Mouse (Mus musculus) ZHBTc4 (cell line): ENCODE data around the gene Lrrtm1.
A peak's percentile ranks its signal among the peaks of the same experiment; 100 is the strongest.

ENCODE experiments used
- DNase-seq: peaks from one replicate; pipeline ENCODE4 v3.0.0-alpha.2; 2011; ENCODE audit warnings: low read depth, low spot score

Gene Lrrtm1

DNA sequence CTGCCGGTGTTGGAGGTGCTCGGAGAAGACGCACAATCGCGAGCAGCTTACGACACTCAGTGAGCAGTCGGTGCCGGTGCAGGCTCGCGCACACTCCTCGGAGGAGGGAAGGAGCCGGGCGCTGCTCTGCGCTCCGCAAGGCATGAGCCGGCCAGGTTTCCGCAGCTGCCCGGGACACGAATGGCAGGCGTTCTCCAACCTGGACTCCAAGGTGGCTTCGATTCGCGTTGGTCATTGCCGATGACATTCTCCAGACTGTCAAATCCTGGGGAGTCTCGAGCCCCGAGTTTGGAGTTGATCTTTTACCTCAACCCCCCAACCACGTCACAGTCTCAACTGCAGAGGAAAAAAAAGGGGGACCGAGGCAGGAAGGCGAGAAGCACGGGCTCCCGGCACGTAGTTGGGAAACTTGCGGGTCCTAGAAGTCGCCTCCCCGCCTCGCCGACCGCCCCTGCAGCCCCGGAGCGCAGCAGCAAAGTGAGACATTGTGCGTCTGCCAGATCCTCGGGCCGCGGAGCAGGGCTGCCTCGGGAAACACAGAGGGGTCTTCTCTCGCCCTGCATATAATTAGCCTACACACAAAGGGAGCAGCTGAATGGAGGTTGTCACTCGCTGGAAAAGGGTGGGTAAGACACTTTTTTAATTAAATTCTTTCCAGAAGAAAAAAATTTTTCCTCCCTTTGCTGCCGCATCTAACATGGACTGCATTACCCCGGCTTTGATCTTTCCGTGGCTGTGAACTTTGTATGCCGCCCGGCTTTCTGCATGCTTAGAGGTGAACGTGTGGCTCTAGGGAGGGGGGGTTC is at the start of gene Lrrtm1:
Gene Lrrtm1 (plus strand): TSS at position 89 of the 806 bp plus-strand sequence.
- peak; percentile 63 for DNase-seq

DNA sequence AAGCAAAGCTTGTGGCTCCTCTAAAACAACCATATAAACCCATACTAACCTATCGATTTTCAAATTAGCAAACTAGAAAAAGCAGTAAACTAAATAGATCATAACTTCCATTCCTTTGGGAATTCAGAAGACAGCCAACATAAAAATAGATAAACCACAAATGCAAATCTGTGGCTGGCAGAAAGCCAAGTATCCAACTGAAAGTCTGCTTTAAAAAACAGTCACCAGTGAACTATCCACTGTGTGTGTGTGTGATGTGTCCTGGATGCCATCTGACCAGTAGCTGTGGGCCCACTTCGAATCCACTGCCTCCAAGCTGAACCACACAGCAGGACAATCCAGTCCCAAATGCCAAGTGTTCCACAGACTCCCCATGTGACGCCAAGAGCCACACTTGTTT is 45.8 kb upstream of the Lrrtm1 start:
- DNase-seq = no peak

DNA sequence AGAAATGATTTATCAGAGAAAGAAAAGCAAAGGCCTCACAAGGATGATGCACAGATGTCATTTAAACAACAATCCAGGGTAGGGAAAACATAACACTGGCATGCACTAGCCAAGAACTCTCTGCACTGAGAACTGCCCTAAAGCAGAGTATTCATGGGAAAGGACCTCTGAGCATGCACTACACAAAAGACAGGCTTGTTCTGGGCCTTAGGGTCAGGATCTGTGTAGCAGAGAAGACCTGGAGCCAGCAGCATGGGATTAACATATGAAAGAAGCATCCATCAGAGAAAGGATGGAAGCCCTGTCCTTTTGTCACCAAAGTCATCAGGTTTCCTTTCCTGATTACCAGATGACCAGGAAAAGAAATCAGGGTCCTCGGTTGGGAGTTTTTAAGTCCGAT is 43.1 kb upstream of the Lrrtm1 start:
- peak; percentile 35 for DNase-seq

DNA sequence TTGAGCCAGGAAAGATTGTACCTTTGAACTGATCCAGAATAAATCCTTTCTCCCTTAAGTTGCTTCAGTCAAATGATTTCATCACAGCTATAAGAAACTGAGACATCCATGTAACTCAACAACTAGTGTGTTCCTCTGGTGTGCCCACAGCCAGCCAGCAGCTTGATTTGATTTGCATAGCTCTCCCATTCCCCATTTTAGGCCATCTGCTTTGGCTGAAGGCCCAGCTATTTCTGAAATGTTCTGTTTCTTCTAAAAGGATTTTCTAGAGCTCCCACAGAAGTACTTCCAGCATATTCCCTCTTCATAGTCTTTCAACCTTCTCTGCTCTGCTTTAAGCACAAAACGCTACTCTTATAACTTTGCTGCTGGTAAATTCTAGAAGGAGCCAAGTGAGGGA is 33.3 kb upstream of the Lrrtm1 start:
- no peak for DNase-seq

DNA sequence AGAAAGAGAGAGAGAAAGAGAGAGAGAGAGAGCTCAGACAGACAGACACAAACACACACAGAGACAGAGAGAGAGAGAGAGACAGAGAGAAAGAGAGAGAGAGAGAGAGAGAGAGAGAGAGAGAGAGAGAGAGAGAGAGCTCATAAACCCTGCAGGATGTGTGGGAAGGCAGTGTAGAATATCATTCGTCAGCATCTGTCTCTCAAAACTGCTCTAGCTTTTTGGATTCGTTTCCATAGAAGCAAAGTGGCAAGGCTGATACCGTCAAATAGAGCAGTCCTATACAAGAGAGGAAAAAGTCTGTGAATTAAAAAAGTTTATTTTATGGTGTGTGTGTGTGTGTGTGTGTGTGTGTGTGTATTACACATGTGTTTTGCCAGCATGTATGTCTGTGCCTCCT is 32.6 kb upstream of the Lrrtm1 start:
- DNase-seq = no peak

DNA sequence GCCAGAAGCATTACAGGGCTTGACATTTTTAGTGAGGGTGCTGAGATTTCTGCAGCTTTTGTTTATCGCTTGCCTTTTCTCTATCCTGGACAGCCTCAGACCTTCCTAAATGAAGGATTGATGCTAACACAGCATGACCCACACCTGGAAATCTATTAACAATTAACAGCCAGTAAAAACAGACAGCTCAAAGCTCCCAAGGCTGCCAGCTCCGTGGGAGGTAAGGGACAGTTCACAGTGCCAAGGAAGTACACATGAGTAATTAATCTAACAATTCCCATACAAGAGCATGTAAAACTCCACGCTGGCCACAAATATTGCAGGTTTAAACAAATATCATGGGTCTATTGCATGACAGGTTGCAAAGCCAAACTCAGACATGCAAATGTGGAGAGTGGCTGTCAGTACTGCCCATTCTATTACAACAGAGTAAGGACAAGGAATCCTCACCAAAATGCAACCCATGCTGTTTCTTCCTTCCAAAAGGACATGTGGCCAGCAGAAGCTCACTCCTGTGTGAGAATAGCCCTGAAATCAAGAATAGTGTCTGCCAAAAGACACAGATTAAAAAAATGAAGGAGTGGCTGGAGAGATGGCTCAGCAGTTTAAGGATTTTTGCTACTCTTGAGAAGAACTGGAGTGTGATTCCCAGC is 28.6 kb upstream of the Lrrtm1 start:
- no peak for DNase-seq

DNA sequence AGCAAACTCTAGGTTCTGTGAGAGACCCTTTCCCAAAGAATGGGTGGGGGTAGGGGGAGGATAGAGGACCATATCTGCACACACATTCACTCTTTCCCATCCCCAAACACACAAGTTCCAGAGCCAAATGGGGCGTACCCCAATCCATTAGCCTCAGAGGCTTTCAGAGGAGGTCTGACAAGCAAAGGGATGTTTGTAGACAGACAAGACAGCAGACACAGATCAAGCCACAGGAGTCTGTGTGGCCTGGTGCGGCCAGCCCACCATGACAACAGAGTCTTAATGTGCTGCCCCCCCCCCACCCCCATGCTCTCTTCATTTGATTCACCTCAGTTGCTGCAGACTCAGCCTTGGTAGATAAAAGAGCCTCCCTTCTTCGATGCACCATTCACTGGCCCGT is 27.2 kb upstream of the Lrrtm1 start:
- no peak for DNase-seq

DNA sequence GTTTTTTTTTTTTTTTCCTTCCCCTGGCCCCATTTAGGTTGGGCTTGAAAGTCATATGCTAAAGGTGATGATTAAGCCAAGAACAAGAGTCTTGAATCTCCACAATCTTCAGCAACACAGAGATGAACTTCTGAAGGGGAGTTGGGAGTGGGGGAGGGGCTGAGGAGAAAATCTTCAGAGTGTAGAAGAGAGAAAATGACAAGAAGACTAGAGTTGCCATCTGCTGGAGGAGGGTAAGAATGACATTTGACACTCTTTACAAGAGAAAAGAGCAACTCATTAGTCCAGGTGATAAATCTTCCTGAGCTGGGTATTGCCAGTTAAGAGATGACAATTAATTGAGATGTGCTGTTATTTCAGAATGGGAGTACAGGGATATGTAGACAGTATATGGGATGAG is 23.6 kb upstream of the Lrrtm1 start:
- DNase-seq = peak; percentile 31

DNA sequence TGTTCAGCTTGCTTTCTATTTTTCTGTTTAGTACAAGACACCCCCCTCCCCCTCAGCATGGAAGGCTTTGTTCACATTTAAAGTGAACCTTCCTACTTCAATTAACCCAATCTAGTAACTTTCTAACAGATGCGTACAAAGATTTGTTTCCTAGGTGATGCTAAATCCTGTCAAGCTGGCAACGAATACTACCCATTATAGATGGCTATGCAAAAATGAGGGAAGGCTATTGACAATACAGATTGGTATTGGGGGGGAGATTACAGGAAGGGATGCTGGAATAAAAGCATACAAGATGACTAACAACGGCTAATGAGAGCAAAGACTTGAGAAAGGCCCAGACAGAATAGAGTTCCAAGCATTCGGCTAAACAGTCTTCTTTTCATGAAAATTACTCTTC is 21.7 kb upstream of the Lrrtm1 start:
- no peak for DNase-seq

DNA sequence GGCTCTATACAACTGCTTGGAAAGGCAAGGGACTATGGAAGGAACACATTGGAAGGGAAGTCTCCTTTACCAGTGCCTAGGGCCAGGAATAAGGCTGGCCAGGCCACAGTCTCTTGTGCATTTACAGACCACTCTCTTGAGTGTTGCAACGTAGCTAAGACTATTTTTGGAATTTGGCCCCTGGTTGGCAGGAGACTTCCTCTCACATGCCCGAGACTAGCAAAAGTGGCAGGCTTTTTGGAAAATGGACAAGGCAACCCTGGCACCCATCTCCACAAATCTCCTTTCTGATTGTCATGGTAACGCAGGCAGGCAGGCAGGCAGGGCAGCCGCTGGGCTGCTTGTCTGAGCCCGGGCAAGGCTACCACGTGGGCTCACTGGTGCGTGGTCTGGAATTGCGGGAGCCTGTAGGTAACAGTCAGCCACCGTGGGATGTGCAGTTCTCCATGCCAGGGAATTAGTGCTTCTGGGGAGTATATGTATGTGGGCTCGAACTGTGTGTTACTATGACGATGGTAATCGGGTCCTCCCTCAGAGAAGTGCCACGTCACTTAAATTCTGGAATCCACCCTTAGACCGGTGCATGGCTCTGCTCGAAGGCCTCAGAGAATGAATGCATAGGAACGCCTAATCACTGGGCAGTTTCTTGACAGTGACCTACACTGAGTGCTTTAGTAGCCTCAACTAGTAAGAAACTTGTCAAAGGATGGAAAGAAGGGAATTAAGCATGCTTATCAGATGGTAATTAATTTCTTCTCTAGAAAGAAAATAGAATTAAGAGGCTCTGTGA is 19.4 kb upstream of the Lrrtm1 start:
- DNase-seq = no peak

DNA sequence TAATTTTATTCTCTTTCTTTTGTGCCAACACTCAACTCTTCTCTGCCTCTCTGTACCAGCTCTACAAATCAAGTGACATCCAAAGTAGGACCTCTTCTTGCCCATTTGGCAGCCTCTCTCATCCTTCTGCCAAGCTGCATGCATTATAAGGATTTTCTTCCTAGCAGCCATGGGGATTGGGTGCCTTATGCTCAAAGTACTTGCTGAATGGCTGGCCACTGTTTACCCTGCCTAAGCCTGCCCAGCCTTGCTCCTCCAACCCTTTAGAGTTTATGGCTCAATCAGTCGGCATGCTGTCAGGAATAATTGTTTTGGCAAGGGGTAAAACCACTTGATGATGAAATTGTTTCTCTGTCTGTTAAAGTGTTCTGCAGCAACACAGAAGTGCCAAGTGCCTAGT is 2.1 kb upstream of the Lrrtm1 start:
- DNase-seq = no peak

DNA sequence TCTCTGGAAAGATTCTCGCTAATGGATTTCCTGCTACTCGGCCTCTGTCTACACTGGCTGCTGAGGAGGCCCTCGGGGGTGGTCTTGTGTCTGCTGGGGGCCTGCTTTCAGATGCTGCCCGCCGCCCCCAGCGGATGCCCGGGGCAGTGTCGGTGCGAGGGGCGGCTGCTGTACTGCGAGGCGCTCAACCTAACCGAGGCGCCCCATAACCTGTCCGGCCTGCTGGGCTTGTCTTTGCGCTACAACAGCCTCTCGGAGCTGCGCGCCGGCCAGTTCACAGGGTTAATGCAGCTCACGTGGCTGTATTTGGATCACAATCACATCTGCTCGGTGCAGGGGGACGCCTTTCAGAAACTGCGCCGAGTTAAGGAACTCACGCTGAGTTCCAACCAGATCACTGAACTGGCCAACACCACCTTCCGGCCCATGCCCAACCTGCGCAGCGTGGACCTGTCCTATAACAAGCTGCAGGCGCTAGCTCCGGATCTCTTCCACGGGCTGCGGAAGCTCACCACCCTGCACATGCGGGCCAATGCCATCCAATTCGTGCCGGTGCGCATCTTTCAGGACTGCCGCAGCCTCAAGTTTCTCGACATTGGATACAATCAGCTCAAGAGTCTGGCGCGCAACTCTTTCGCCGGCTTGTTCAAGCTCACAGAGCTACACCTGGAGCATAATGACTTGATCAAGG is 1.2 kb downstream of the Lrrtm1 start:
- peak; percentile 73 for DNase-seq

DNA sequence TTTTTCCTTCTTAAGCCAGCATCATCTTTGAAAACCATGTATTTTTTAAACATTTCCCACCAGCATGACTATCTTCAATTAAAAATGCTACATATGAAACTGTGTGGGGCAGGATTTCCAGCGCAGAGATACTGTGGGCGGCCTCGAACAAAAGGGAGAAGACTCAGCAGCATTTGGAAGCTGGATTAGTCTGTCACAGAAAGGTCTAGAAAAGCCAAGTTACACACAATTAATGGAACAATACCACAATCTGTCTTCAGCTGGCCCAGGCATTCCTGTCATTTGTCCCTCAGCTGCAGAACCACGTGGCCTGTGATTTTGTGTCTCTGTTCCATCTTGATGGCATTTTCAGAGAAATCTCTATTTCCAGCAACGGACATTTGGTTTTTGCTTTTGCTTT is 11.0 kb downstream of the Lrrtm1 start:
- DNase-seq = no peak

DNA sequence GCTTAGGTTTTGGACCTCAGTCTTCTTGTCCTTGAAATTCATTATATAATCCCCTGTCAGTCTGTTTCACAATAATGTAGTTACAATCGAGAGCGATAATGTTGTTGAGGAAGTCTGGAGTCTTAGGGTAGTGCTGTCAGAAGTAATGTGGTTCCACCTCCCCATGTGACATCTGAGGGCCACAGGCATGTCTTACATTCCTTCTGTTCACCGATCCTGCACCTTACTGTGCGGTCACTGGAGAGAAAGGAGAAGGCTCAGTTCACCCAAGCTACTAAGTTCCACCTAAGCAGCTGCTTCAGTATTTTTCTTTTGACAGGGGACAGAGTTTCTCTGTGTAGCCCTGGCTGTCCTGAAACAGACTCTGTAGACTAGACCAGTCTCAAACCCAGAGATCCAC is 13.9 kb downstream of the Lrrtm1 start:
- DNase-seq = no peak

DNA sequence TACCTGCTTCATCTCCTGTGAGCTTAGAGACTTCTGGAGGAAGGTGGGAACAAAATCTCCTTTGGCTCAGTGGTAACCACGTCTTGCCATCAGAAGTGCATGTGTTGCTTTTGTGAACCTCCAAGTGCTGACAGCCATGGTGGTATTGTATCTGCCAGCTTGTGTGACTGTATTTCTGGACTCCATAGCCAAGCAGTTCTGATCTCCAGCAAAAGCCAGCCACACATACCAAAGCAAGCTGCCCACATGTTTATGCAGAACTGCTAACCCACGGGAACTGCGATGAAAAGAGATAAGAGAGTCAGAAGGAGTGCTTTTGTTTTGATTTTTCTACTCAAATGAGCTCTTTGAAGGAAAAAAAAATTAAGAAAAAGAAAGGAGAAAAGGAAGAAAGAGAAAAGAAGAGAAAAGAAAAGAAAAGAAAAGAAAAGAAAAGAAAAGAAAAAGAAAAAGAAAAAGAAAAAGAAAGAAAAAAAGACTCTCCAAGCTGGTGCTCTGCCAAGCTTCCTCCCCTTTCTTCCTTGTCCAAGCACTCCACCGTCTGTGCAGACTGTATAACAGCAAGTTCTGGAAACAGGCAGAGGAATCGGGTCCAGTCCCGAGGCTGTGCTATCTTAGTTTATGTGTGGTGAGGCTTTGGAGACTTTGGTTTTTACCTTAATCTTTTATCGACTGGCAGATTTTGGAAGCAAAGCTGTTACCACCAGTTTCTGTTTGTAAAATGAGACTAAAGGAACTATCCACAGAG is 15.0 kb downstream of the Lrrtm1 start:
- DNase-seq = no peak

DNA sequence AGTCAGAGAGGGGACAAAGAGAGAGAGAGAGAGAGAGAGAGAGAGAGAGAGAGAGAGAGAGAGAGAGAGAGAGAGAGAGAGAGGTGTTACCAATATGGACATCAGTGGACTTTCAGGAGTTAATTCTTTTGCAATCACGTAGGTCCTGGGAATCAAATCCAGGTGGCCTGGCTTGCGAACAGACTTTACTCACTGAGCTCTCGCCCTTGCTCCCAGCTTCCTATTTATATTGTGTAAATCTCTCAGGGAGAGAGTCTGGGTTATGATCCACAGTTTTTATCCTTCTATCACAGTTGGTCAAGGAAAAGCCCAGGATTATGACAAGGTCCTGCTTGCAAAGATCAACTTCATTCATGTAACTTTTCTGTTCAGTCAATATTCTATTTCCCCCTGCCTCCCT is 22.7 kb downstream of the Lrrtm1 start:
- DNase-seq = no peak

DNA sequence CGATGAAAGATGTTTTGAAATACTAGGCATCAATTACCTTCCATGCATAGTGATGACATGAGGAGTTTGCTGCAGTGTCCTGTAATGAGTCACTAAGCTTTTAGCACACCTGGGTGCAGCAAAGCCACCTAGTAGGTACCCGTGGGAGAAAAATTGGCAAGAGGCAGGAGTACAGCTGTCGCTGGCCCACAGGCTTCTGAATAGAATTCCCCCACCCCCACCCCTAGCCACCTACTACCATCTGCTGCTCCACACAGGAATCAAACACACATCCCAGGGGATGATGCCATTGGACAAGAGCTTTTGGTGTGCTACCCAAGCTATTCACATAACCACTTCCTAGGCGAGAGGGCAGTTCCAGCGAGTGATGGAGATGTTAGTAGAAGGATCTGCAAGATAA is 36.3 kb downstream of the Lrrtm1 start:
- no peak for DNase-seq

DNA sequence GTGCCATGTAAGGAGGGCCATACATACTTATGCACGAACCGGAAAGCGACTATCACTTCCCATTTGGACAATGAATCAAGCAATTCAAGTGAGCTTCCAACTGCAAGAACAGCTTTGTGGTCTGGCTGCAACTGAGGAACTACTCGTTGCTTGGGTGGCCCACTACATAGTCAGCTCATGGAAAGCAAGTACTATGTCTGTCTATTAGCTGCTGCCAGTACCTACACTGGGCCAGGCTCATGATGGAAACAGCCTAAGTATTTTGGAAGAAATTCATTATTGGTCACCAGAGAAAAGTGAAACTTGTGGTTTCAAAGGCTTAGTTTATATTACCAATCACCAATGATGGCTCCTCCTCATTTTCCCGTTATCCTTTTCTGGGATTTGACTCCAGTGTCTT is 43.8 kb downstream of the Lrrtm1 start:
- no peak for DNase-seq

DNA sequence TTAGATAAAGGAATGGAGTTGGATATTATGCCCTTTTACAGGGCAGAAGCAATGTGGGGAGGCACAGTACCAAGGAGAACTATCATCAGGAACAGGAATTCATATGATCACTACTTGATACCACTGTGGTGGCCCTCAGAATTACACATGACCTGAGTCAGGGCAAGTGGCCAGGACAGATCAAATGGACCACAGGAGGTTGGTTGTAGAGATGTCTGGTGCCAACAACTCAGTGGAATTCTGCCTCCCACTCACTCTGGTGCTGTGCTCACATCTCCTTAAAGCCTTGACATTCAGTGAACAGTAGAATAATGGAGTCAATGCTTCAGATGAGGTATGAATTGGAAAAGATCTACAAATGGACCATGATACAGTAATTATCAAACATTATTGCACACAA is 45.9 kb downstream of the Lrrtm1 start:
- DNase-seq = no peak

DNA sequence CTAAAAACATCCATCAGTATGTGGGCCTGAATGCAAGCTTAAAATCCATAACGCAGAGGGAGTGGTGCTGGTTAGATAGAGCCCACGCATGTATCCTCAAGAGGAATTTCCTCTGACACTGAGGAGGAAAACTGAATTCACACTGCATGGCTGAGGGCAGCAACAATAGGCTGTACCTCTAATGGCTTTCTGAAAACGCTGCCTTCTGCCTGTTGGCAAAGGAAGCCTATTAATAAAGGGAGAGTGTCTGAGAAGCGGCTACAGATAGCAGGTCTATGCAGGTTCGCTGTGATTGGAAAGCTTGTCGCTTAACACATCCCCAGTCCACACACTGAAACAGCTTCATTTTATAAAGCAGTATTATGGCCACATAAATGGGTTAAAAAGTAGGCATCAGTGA is 48.9 kb downstream of the Lrrtm1 start:
- no peak for DNase-seq

DNA sequence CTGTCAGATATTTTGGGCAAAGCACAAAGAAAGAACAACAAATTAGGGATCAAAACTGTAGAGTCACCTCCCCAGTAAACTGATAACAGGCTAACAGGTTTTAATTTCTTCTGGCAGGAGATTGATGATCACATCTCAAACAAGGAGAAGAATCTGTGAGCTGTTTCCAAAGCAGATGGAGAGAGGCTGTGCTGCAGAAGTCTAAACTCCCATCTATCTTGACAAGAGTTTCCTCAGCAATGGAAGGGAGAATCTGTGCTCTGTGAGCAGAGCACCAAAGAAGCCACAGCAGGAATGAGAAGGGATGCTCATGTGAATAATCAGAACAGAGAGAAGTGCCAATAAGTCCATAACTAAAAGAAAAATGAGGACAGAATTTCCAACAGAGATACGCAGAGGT is 58.8 kb downstream of the Lrrtm1 start:
- no peak for DNase-seq
